Mouse (Mus musculus) monocyte, adult 5-6 weeks (primary cell): Measurements from ENCODE around the gene Ptpn6. TPM values are rescaled to one million over a fixed set of nuclear protein-coding genes. Genes with fewer than 3 reads are reported as not detected.
A peak's percentile ranks its signal among the peaks of the same experiment; 100 is the strongest.

Experiments
- ATAC-seq: fragments of 153-309, 156-312 bp; replicated peaks from 2 replicates; pipeline ENCODE4 v1.8.0; 2017; ENCODE audit warnings: mild to moderate bottlenecking; ENCODE audit not compliant: low TSS enrichment, insufficient number of reproducible peaks, severe bottlenecking, poor library complexity, low FRiP score
- total RNA-seq: library from RNA; stranded (forward); fragments of 200-1000, 200-491, 200-594 nt; gene quantifications from 3 replicates; pipeline ENCODE4 v1.2.3, GENCODE M21; 2017

Gene Ptpn6
- total RNA-seq, 1 experiment from 2014 or later: 1,911 TPM

DNA sequence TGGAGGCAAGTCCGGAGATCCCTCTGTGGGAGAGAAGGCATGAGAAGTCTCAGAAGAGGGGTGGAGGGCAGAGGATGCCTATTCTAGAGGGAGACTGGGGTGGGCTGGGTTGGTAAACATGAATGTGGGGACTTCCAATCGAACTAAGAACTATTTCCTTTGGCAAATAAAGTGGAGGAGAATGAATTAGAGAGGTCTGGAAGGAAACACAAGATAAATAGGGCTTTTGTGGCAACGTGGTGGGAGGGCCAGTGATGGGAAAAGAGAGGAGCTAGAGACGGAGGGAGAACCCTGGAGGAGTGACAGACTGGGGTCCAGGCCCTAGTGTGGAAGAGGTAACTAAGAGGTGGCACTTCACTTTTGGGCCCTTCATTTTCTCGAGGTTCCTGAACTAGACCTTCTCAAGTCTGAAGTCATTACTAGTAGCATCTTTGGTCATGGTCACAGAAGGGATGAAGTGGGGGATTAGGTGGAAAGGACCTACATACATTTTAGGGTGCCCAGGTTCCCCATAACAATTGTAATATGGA, 18.9 kb upstream of the Ptpn6 start:
- no peak for ATAC-seq

DNA sequence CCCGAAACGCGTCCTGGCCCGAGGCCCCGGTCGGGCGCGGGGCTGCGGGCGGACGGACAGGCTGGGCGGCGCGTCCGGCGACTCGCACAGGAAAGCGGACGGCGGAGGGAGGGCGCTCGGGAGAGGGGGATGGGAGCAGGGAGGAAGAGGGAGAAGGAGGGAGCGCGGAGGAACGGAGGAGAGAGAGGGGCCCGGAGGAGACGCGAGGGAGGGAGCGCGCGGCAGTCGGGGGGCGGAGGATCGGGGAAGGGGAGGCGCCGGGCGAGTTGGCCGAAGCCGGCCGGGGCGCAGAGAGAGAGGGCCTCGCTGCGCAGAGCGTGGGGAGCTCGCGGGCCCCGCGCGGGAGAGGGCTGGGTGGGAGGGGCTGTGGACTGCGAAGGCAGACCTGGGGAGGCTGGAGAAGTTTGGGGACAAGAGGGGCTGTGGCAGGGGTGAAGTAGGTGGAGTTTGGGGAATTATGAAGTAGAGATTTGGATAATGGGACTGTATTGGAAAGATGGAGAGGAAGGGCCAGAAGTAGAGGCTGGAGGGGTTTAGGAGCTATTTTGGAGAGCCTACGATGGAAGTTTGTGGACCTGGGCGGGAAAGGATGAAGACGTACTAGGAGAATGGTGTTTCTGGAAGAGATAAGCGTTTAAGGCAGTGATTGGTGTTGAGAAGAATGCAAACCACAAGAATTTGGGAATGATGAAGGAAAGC, 18.3 kb upstream of the Ptpn6 start:
- no peak for ATAC-seq

DNA sequence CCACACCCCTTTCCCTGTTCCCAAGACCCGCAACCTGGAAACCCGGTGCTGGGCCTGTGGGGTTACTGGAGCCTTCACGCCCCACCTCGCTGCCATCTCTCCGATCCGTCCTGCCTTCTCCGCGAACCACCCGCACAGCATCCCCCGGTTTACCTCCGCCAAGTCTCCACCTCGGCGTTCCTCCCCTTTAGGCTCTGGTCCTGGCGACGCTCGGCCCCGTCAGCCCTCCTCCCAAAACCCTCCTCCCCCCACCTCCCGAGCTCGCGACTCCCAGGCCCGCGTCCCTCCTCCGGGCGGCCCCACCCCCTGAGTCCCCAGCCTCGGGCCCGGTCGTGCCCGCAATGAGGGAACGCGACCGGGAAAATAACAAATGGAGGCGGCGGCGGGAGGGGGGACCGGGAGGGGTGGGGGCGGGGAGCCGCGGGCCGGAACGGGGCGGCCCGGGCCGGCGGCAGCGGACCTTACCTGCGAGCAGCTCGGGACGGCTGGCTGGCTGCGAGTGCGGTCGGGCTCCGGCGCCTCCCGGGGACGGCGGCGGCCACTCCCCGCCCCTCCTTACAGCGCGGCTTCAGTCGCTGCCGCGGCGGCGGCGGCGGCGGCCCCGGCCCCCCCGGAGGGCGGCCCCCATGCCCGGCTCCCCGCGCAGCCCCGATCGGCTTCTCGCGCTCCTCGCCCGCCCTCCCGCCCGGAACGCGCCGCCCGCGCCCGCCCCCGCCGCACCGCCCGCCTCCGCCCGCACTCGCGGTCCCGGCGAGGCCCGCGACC, 17.5 kb upstream of the Ptpn6 start, which contains the start of the genes Gm45234 and Atn1:
Gene Gm45234, minus strand, starts transcription at position 191 of the 765 bp plus-strand sequence.
Gene Atn1, minus strand, starts transcription at position 694 of the 765 bp plus-strand sequence.
- 0 out of 2 replicates have a peak, but pooled peaks have one; percentile 14 for ATAC-seq

- no peak for ATAC-seq
These were observed 16.8 kb upstream of the Ptpn6 start for GRCm38 (mm10) chr6:124755306-124755705.

DNA sequence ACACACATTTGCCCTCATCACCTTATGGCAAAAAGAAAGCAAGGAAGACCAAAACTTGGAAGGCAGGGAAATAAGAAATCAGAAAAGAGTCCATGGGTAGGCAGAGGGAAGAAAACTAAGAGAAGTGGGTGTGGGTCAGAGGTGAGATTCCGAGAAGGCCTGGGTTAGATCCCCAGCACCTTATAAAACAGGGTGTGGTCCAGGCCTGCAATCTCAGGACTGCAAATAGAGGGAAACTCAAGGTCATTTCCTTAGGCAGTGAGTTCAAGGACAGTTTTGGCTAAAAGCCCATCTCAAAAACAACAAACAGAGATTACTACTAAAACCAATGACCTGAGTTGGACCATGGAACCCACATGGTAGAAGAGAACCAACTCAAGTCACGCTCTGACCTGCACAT, 15.3 kb upstream of the Ptpn6 start:
- ATAC-seq: no peak

- no peak for ATAC-seq
These were observed 11.9 kb upstream of the Ptpn6 start for GRCm38 (mm10) chr6:124750405-124750804.

- ATAC-seq: no peak
These were observed 8.4 kb upstream of the Ptpn6 start for GRCm38 (mm10) chr6:124746654-124747632.

DNA sequence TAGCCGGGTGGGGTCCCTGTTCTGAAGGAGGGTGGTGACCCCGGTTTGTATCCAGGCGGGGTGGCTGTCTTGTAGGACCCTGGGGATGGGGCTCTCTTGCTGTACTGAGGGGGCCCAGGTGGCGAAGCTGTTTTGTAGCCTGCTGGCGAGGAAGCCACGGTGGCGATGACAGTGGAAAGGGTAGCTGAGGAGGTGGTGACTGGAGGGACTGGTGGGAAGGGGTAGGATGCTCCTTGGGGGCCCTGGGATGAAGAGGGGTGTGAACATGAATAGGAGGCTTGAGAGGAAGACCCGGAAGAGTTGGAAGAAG, 7.7 kb upstream of the Ptpn6 start:
- no peak for ATAC-seq

DNA sequence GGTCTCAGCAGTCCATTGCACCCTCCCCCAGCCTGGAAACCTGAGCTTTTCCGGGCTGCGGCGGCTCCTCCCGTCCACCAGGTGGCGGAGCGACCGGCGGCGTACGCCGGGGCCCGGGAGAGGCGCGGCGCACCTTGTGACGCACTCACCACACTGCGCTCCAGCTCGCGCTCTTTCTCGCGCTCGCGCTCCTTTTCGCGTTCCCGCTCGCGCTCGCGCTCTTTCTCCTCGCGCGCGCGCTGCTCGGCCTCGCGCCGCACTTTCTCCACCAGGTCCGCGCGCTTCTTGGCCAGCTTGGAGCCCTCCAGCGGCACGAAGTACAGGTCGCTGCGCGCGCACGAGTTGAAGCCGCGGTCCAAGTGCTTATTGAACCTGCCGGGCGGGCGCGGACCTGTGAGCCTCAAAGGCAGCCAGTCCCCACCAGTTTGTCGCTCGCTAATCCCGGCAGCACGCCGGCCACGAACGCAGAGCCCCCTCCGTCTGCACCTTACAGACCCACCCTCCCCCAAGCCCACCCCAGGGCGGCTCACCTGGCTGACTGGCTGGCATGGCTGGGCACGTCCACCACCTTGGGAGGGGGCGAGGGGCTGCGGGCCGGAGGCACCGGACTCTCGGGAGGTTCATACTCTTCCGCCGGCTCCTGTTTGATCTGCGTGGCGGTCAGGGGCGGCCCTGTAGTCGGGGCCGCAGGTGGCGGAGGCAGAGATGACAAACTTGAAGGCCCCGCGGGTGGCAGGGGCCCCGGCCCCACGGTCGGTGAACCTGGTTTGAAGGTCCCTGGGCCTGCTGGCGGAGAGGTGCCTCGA, 7.2 kb upstream of the Ptpn6 start:
- ATAC-seq: peak; percentile 61

GRCm38 (mm10) chr6:124744755-124745321, 6.3 kb upstream of the Ptpn6 start:
- no peak for ATAC-seq

DNA sequence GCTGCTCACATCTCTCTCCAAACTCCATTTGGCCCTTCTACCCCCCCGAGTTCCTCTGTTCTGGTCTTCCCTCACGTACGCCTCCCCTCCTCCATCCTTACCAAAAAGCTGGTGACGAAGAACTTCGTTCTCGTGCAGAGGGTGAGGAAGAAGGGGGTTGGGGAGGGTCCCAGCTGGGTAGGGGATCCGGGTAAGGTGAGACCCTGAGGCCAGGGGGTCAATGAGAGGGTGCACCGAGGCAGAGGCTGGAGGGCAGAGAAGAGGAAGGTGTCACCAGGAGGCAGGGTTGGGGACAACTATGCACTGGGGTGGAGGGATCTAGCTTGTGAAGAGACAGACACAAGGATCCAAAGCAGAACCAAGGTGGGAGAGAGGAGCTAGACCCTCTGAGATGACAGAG, 5.1 kb upstream of the Ptpn6 start:
- ATAC-seq: no peak

- ATAC-seq: no peak
These were observed 4.5 kb upstream of the Ptpn6 start for GRCm38 (mm10) chr6:124742839-124743514.

DNA sequence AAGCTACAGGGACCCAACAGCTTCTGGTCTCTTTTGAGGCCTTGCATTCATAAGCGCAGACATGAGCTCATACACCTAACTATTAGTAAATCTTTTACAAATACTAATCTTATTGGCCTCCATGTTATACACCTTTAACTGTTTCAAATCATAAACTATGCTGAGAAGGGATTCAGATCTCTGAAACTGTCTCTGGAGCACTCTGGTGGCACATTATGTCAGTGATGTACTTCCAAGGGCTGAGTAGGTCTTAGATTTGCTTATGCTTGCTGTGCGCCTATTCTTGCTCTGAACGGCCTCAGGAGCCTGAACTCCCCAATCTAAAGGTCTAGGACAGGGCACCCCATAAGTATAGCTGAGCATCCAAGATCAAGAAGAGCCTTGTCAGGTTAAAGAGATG, 3.3 kb upstream of the Ptpn6 start:
- ATAC-seq: no peak

DNA sequence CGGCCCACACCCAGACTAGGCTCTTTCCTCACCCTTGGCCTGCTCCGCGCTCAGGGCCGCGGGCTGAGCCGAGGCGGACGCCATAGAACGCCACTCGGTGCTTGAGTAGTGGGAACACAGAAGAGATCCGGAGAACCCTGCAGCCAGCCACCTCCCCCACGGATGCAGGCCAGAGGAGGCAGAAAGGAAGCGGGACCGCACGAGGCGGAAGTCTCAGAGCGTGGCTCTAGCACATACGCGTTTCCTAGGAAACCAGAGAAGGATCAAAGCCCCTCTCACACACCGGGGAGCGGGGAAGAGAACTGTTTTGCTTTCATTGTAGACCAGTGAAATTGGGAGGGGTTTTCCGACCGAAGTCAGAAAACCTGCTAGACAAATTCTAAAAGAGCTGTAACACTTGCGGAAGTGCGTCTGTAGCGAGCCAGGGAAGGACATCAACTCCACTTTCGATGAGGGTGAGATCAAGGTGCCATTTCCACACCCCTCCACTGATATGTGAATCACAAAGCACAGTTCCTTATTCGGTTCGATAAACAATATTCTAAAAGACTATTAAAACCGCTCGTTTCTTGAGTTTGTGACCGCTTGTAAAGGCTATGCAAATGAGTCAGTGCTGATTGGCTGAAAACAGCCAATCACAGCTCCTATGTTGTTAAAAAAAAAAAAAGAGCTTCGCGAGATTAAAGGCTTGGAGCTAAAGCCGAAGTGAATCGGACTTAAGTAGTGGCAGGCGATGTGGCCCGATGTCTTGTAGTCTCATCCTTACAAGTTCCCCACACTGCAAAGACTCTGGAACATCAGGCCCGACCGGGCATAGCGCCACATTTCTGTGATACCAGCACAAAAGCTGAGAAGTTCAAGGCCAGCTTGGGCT, 2.6 kb upstream of the Ptpn6 start, which contains the start of gene Grcc10:
Gene Grcc10, minus strand, starts transcription at position 487 of the 874 bp plus-strand sequence.
- peak; percentile 54 for ATAC-seq

- peak; percentile 29 for ATAC-seq
These were observed 1.8 kb upstream of the Ptpn6 start for GRCm38 (mm10) chr6:124740211-124740887.
